Mouse (Mus musculus) kidney, embryonic 15.5 days (tissue): ENCODE measurements around the gene Kirrel2. TPM values are rescaled to one million over a fixed set of nuclear protein-coding genes. Genes with fewer than 3 reads are reported as not detected.

ENCODE experiments used
- ATAC-seq: fragments of 200-750 bp; cut with Nextera tagmentation; replicated peaks from 2 replicates; pipeline ENCODE4 v1.8.0; 2017; ENCODE audit warnings: moderate TSS enrichment; ENCODE audit not compliant: low FRiP score
- H3K27ac ChIP-seq: fragments of 300-500 bp; sonication (generic); 2 replicates; pipeline ENCODE4 v1.5.1; 2015; ENCODE audit warnings: mild to moderate bottlenecking, inconsistent platforms
- H3K27me3 ChIP-seq: fragments of 300-500 bp; sonication (generic); 2 replicates; pipeline ENCODE4 v1.6.1; 2015; ENCODE audit warnings: inconsistent platforms
- H3K36me3 ChIP-seq: fragments of 300-500 bp; sonication (generic); 2 replicates; pipeline ENCODE4 v1.6.1; 2015; ENCODE audit warnings: inconsistent platforms
- H3K4me1 ChIP-seq: fragments of 300-500 bp; sonication (generic); 2 replicates; pipeline ENCODE4 v1.6.1; 2015; ENCODE audit warnings: inconsistent platforms
- H3K4me2 ChIP-seq: fragments of 300-500 bp; sonication (generic); 2 replicates; pipeline ENCODE4 v1.6.1; 2015; ENCODE audit warnings: moderate library complexity, mild to moderate bottlenecking, inconsistent platforms
- H3K4me3 ChIP-seq: fragments of 300-500 bp; sonication (generic); replicated peaks from 2 replicates; pipeline ENCODE4 v1.5.1; 2015; ENCODE audit warnings: mild to moderate bottlenecking, inconsistent platforms
- H3K9ac ChIP-seq: fragments of 300-500 bp; sonication (generic); 2 replicates; pipeline ENCODE4 v1.6.1; 2015; ENCODE audit warnings: mild to moderate bottlenecking, inconsistent platforms
- H3K9me3 ChIP-seq: fragments of 300-500 bp; sonication (generic); replicated peaks from 2 replicates; pipeline ENCODE4 v1.6.1; 2016; ENCODE audit warnings: inconsistent platforms
- WGBS: fragments of 180-500 bp; shearing (Covaris S2); methylation state at CpG from one replicate; pipeline ENCODE4 v1.1.7; 2015; ENCODE audit warnings: mixed read lengths; 5-methylcytosine and 5-hydroxymethylcytosine counted together
- polyA plus RNA-seq: library from polyadenylated mRNA; unstranded; fragments of >200 nt; fragmentation: Nextera tagmentation; extraction: Ambion mirVana; gene quantifications from 2 replicates; pipeline ENCODE4 v1.2.1, GENCODE M21; 2015

Kirrel2 gene
- polyA plus RNA-seq, 1 experiment from 2014 or later, result 0.77 TPM

DNA sequence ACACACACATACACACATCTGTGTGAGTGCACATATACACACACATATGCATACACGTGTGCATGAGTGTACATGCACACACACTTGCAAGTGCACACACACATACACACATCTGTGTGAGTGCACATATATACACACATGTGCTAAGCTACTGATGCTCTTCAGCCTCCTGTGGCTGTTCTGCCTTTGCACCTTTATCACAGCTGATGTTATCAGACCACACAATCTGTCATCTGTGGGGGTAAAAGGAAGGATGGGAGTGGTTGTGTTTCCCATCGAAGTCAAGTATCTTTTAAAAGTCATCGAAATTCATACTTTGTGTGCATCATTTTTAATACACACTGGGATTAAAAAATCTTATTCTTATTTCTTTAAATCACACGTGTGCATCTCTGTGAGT lies 55.1 kb downstream of the Kirrel2 start:
- Histone ChIP-seq H3K27me3 (0 out of 2 replicates have a peak, but pooled peaks cover 2% of the 10 kb centered on the region), H3K4me2 (no peak overlapping the region), H3K9me3 (no peaks in the 10 kb centered on the region), H3K27ac (no peak overlapping the region), H3K36me3 (no peaks in the 10 kb centered on the region), H3K9ac (no peak overlapping the region), H3K4me1 (0 out of 2 replicates have a peak, but pooled peaks cover 2% of the 10 kb centered on the region), H3K4me3 (no peak overlapping the region)
- ATAC-seq, result no peak
- 72% methylated on average over 4 of the region's 4 CpGs for WGBS

DNA sequence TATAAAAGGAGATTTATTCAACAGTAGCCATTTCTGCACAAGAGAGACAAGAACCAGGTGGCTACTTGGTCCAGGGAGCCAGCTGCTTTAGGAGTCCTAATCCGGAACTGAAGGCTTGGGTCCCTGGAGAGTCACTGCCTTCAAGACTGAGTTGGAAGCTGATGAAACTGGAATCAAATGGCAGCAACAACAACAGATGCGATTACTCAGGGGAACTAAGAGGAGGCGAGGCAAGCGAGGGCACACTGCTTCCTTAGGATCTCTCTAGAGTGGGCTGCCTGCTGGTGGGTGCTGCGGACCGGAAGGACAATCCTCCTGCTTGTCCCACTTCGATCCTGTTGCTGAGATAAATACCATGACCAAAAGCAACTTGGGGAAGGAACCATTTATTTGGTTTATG lies 57.8 kb downstream of the Kirrel2 start:
- Histone ChIP-seq H3K4me1 (0 out of 2 replicates have a peak, but pooled peaks cover 2% of the 10 kb centered on the region), H3K4me2 (no peak overlapping the region), H3K27ac (no peak overlapping the region), H3K27me3 (0 out of 2 replicates have a peak, but pooled peaks cover 2% of the 10 kb centered on the region), H3K9ac (no peak overlapping the region), H3K36me3 (no peaks in the 10 kb centered on the region), H3K4me3 (no peak overlapping the region), H3K9me3 (no peaks in the 10 kb centered on the region)
- no peak for ATAC-seq
- WGBS, result 41% methylated on average over 7 of the region's 7 CpGs

Other genes starting within 250 kb of the Kirrel2 start
- 148 and 152 TPM in 2 replicates for gene Polr2i, start 225.7 kb downstream of the Kirrel2 start, polyA plus RNA-seq
- 174 and 190 TPM in 2 replicates for gene Tbcb, start 225.4 kb downstream of the Kirrel2 start, polyA plus RNA-seq
- not detected in 2 replicates for gene Ovol3, start 222.0 kb downstream of the Kirrel2 start, polyA plus RNA-seq
- 0.59 and 0.61 TPM in 2 replicates for gene Thap8, start 177.6 kb downstream of the Kirrel2 start, polyA plus RNA-seq
- 8.6 and 9.9 TPM in 2 replicates for gene Wdr62, start 177.3 kb downstream of the Kirrel2 start, polyA plus RNA-seq
- gene Clip3, start 166.0 kb downstream of the Kirrel2 start, polyA plus RNA-seq, result 33.3 and 36.5 TPM in 2 replicates
- 94.7 and 95.7 TPM in 2 replicates for gene Alkbh6, start 149.0 kb downstream of the Kirrel2 start, polyA plus RNA-seq
- 88.2 and 97.7 TPM in 2 replicates for gene Syne4, start 142.9 kb downstream of the Kirrel2 start, polyA plus RNA-seq
- 2.6 TPM in 1 of 2 replicates, not detected in the other for gene E130208F15Rik, start 135.9 kb downstream of the Kirrel2 start, polyA plus RNA-seq
- gene Sdhaf1, start 133.8 kb downstream of the Kirrel2 start, polyA plus RNA-seq, result 17.3 and 18.7 TPM in 2 replicates
- gene Lrfn3, start 94.9 kb downstream of the Kirrel2 start, polyA plus RNA-seq, result 6.5 and 7.2 TPM in 2 replicates
- 33.8 and 37.9 TPM in 2 replicates for gene Tyrobp, start 43.9 kb downstream of the Kirrel2 start, polyA plus RNA-seq
- 0.64 and 1.5 TPM in 2 replicates for gene Hcst, start 37.8 kb downstream of the Kirrel2 start, polyA plus RNA-seq
- gene Nfkbid, start 36.0 kb downstream of the Kirrel2 start, polyA plus RNA-seq, result 1.3 and 2.0 TPM in 2 replicates
- 24.1 and 28.6 TPM in 2 replicates for gene Aplp1, start 12.2 kb downstream of the Kirrel2 start, polyA plus RNA-seq
- gene Nphs1, start 625 bp upstream of the Kirrel2 start, polyA plus RNA-seq, result 3.6 and 4.8 TPM in 2 replicates
- 12.8 and 14.4 TPM in 2 replicates for gene Prodh2, start 35.9 kb upstream of the Kirrel2 start, polyA plus RNA-seq
- 11.7 and 16.0 TPM in 2 replicates for gene Arhgap33, start 77.4 kb upstream of the Kirrel2 start, polyA plus RNA-seq
- gene Hspb6, start 94.5 kb upstream of the Kirrel2 start, polyA plus RNA-seq, result 12.8 and 20.1 TPM in 2 replicates
- 14.1 and 18.6 TPM in 2 replicates for gene Proser3, start 94.6 kb upstream of the Kirrel2 start, polyA plus RNA-seq
- gene Lin37, start 102.1 kb upstream of the Kirrel2 start, polyA plus RNA-seq, result 37.6 and 40.5 TPM in 2 replicates
- 94.8 and 102 TPM in 2 replicates for gene U2af1l4, start 105.6 kb upstream of the Kirrel2 start, polyA plus RNA-seq
- 15.0 and 17.0 TPM in 2 replicates for gene Gm49396, start 105.7 kb upstream of the Kirrel2 start, polyA plus RNA-seq
- gene Psenen, start 105.9 kb upstream of the Kirrel2 start, polyA plus RNA-seq, result 152 TPM in 2 replicates
- gene Igflr1, start 107.7 kb upstream of the Kirrel2 start, polyA plus RNA-seq, result 3.8 and 6.0 TPM in 2 replicates
- 6.7 and 10.9 TPM in 2 replicates for gene Kmt2b, start 131.0 kb upstream of the Kirrel2 start, polyA plus RNA-seq
- 0.36 and 0.63 TPM in 2 replicates for gene Zbtb32, start 141.2 kb upstream of the Kirrel2 start, polyA plus RNA-seq
- 3.6 and 5.3 TPM in 2 replicates for gene Upk1a, start 155.2 kb upstream of the Kirrel2 start, polyA plus RNA-seq
- 1,049 and 1,131 TPM in 2 replicates for gene Cox6b1, start 168.5 kb upstream of the Kirrel2 start, polyA plus RNA-seq
- not detected in 2 replicates for gene Etv2, start 178.2 kb upstream of the Kirrel2 start, polyA plus RNA-seq
- 118 and 119 TPM in 2 replicates for gene Rbm42, start 192.6 kb upstream of the Kirrel2 start, polyA plus RNA-seq
- 58.0 and 61.1 TPM in 2 replicates for gene Haus5, start 207.3 kb upstream of the Kirrel2 start, polyA plus RNA-seq
- not detected in 2 replicates for gene Pmis2, start 213.9 kb upstream of the Kirrel2 start, polyA plus RNA-seq
- gene 2200002J24Rik, start 241.2 kb upstream of the Kirrel2 start, polyA plus RNA-seq, result 0.58 TPM in 1 of 2 replicates, not detected in the other